Mouse (Mus musculus): ENCODE results near the gene Prss23. TPM values are rescaled to one million over a fixed set of nuclear protein-coding genes. Genes with fewer than 3 reads are reported as not detected.

Prss23 gene
- total and polyA plus RNA-seq, 3 experiments, result 0.16 TPM; not detected in 2

DNA sequence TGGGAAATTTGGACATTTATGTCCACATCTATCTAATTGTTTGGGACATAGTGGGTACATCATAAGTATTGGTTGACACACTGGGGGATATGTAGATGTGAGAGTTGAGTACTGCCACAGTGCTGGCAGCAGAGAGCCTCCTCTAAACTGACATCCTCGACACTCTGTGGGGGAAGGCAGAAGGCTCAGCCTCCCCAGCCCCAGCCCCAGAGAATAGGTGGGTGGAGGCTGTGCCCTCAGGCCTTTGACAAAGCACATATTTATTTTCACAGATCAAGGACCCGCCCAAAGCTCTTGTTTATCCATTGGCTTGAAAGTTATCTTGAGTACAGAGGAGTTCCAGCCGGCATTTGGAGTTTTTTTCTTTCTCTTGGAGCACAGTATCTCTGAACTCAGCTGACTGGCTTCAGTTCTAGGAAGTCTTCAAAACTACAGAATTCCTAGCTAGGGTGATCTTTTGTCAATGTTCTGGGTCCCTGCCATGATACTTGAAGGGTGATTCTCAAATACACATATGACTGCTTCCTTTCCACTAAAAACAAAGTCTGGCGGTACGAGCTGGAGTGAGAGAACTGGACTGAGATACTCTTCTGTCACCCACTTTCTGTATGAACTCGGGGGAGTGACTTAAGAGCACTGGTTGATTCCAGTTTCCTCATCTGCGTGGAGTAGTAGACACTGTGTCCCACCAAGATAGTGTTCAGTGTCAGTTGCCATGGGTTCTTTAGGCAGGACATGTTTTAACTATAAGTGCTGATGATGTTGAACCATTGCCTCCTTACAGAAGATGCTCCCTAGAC, 43.0 kb downstream of the Prss23 start:
- Histone ChIP-seq H3K4me1 (ENCODE audit: insufficient read depth, low read depth, low read length) (no peaks in the 10 kb centered on the region), H3K9me3 (replicated peaks) (no peaks in the 10 kb centered on the region), H3K27me3 (ENCODE audit: insufficient read depth, low read length) (peaks cover 2% of the 10 kb centered on the region; the same call in 1 of the 2 replicates), H3K4me3 (ENCODE audit: low read depth, low read length) (no peak overlapping the region), H3K36me3 (replicated peaks) (no peaks in the 10 kb centered on the region)
- ATAC-seq (ENCODE audit: extremely low read depth, insufficient number of reproducible peaks, low FRiP score, poor library complexity, severe bottlenecking), result no peak
- no peak for DNase-seq (ENCODE audit: low spot score)
- no peak for TF ChIP-seq POLR2AphosphoS5 (IDR thresholded peaks at IDR 0.05; ENCODE audit: insufficient replicate concordance, low read depth, low read length)
- no peak for TF ChIP-seq TAL1 (conservative IDR thresholded peaks at IDR 0.05; ENCODE audit: low read depth, low read length)
- no peak for TF ChIP-seq GATA1 (IDR thresholded peaks at IDR 0.05; ENCODE audit: borderline replicate concordance, low read length)
- no peak for TF ChIP-seq GATA2 (IDR thresholded peaks at IDR 0.05; ENCODE audit: borderline replicate concordance, low read depth, low read length)
- no peak for TF ChIP-seq CTCF (IDR thresholded peaks at IDR 0.05; ENCODE audit: low read depth, low read length)

GRCm38 (mm10) chr7:89481723-89482122, 45.3 kb downstream of the Prss23 start:
- no peaks in the 10 kb centered on the region for H3K4me1 ChIP-seq (ENCODE audit: insufficient read depth, low read depth, low read length)
- H3K36me3 ChIP-seq (replicated peaks), result no peaks in the 10 kb centered on the region
- no peak overlapping the region for H3K4me3 ChIP-seq (ENCODE audit: low read depth, low read length)
- DNase-seq (ENCODE audit: low spot score) (no peak), ATAC-seq (ENCODE audit: extremely low read depth, insufficient number of reproducible peaks, low FRiP score, poor library complexity, severe bottlenecking) (no peak)
- no peaks in the 10 kb centered on the region for H3K9me3 ChIP-seq (replicated peaks)
- H3K27me3 ChIP-seq (ENCODE audit: insufficient read depth, low read length), result peaks cover 2% of the 10 kb centered on the region; the same call in 1 of the 2 replicates
- TF ChIP-seq GATA2 (IDR thresholded peaks at IDR 0.05; ENCODE audit: borderline replicate concordance, low read depth, low read length), result no peak

- DNase-seq (ENCODE audit: low spot score) (no peak), ATAC-seq (ENCODE audit: extremely low read depth, insufficient number of reproducible peaks, low FRiP score, poor library complexity, severe bottlenecking) (no peak)
- no peaks in the 10 kb centered on the region for H3K9me3 ChIP-seq (replicated peaks)
- H3K4me1 ChIP-seq (ENCODE audit: insufficient read depth, low read depth, low read length), result no peaks in the 10 kb centered on the region
- H3K27me3 ChIP-seq (ENCODE audit: insufficient read depth, low read length), result peaks cover 2% of the 10 kb centered on the region; the same call in 1 of the 2 replicates
- TF ChIP-seq TAL1 (conservative IDR thresholded peaks at IDR 0.05; ENCODE audit: low read depth, low read length) (no peak), CTCF (IDR thresholded peaks at IDR 0.05; ENCODE audit: low read depth, low read length) (no peak), GATA1 (IDR thresholded peaks at IDR 0.05; ENCODE audit: borderline replicate concordance, low read length) (no peak), GATA2 (IDR thresholded peaks at IDR 0.05; ENCODE audit: borderline replicate concordance, low read depth, low read length) (no peak), POLR2AphosphoS5 (IDR thresholded peaks at IDR 0.05; ENCODE audit: insufficient replicate concordance, low read depth, low read length) (no peak)
- no peaks in the 10 kb centered on the region for H3K36me3 ChIP-seq (replicated peaks)
- no peak overlapping the region for H3K4me3 ChIP-seq (ENCODE audit: low read depth, low read length)
These were observed 48.5 kb downstream of the Prss23 start for GRCm38 (mm10) chr7:89478490-89478889.

GRCm38 (mm10) chr7:89477294-89477999, 49.5 kb downstream of the Prss23 start:
- Histone ChIP-seq H3K4me1 (ENCODE audit: insufficient read depth, low read depth, low read length) (no peaks in the 10 kb centered on the region), H3K36me3 (replicated peaks) (no peaks in the 10 kb centered on the region), H3K4me3 (ENCODE audit: low read depth, low read length) (no peak overlapping the region), H3K9me3 (replicated peaks) (no peaks in the 10 kb centered on the region), H3K27me3 (ENCODE audit: insufficient read depth, low read length) (peaks cover 2% of the 10 kb centered on the region; the same call in 1 of the 2 replicates)
- DNase-seq (ENCODE audit: low spot score) (peak; percentile 3), ATAC-seq (ENCODE audit: extremely low read depth, insufficient number of reproducible peaks, low FRiP score, poor library complexity, severe bottlenecking) (peak; percentile 28; the same call in 1 of the 2 replicates)
- TF ChIP-seq POLR2AphosphoS5 (IDR thresholded peaks at IDR 0.05; ENCODE audit: insufficient replicate concordance, low read depth, low read length) (no peak), CTCF (IDR thresholded peaks at IDR 0.05; ENCODE audit: low read depth, low read length) (peak; percentile 53)

DNA sequence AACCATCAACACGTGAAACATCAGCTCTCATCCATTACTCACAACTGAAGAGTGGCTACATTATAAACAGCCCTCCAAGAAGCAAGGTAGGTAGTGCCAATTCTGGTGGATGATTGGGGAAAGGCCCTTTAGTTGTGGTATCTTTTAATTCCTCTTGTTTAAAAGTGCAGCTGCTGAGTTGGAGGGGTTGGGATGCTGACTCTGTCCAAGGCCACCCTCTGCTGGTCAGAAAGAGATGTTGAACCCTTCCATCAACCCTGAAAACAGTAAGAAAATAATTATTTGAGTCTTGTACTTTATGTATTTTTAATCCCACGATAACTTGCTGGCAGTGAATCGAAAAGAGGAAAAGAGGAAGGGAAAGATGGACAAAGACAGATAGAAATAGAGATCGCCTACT, 53.5 kb downstream of the Prss23 start:
- no peaks in the 10 kb centered on the region for H3K36me3 ChIP-seq (replicated peaks)
- no peak overlapping the region for H3K4me3 ChIP-seq (ENCODE audit: low read depth, low read length)
- H3K9me3 ChIP-seq (replicated peaks), result no peaks in the 10 kb centered on the region
- TF ChIP-seq POLR2AphosphoS5 (IDR thresholded peaks at IDR 0.05; ENCODE audit: insufficient replicate concordance, low read depth, low read length), result no peak
- TF ChIP-seq GATA1 (IDR thresholded peaks at IDR 0.05; ENCODE audit: borderline replicate concordance, low read length), result no peak
- TF ChIP-seq CTCF (IDR thresholded peaks at IDR 0.05; ENCODE audit: low read depth, low read length), result no peak
- TF ChIP-seq GATA2 (IDR thresholded peaks at IDR 0.05; ENCODE audit: borderline replicate concordance, low read depth, low read length), result no peak
- no peak for TF ChIP-seq TAL1 (conservative IDR thresholded peaks at IDR 0.05; ENCODE audit: low read depth, low read length)
- H3K4me1 ChIP-seq (ENCODE audit: insufficient read depth, low read depth, low read length), result no peaks in the 10 kb centered on the region
- ATAC-seq (ENCODE audit: extremely low read depth, insufficient number of reproducible peaks, low FRiP score, poor library complexity, severe bottlenecking) (no peak), DNase-seq (ENCODE audit: low spot score) (no peak)
- no peaks in the 10 kb centered on the region for H3K27me3 ChIP-seq (ENCODE audit: insufficient read depth, low read length)

GRCm38 (mm10) chr7:89463775-89464592, 63.0 kb downstream of the Prss23 start:
- no peak for ATAC-seq (ENCODE audit: extremely low read depth, insufficient number of reproducible peaks, low FRiP score, poor library complexity, severe bottlenecking)

More at GRCm38 (mm10) chr7:89463775-89464592, 63.0 kb downstream of the Prss23 start:
- DNase-seq (ENCODE audit: low spot score), result no peak
- Histone ChIP-seq H3K4me3 (ENCODE audit: low read depth, low read length) (no peak overlapping the region), H3K27me3 (ENCODE audit: insufficient read depth, low read length) (no peaks in the 10 kb centered on the region), H3K4me1 (ENCODE audit: insufficient read depth, low read depth, low read length) (no peaks in the 10 kb centered on the region), H3K9me3 (replicated peaks) (no peaks in the 10 kb centered on the region), H3K36me3 (replicated peaks) (no peaks in the 10 kb centered on the region)
- TF ChIP-seq CTCF (IDR thresholded peaks at IDR 0.05; ENCODE audit: low read depth, low read length), result no peak
- no peak for TF ChIP-seq GATA2 (IDR thresholded peaks at IDR 0.05; ENCODE audit: borderline replicate concordance, low read depth, low read length)
- TF ChIP-seq TAL1 (conservative IDR thresholded peaks at IDR 0.05; ENCODE audit: low read depth, low read length), result no peak
- no peak for TF ChIP-seq POLR2AphosphoS5 (IDR thresholded peaks at IDR 0.05; ENCODE audit: insufficient replicate concordance, low read depth, low read length)
- TF ChIP-seq GATA1 (IDR thresholded peaks at IDR 0.05; ENCODE audit: borderline replicate concordance, low read length), result no peak
